Mouse (Mus musculus) megakaryocyte, embryonic 14.5 days (primary cell): ENCODE results near the gene Sat1. TPM values are rescaled to one million over a fixed set of nuclear protein-coding genes. Genes with fewer than 3 reads are reported as not detected.

Experiments used
- H3K27me3 ChIP-seq: replicated peaks from 2 replicates; pipeline ENCODE3; 2012; ENCODE audit warnings: inconsistent platforms
- H3K36me3 ChIP-seq: replicated peaks from 2 replicates; pipeline ENCODE3; 2012; ENCODE audit warnings: low read length, inconsistent platforms, mixed read lengths
- H3K4me1 ChIP-seq: 2 replicates; pipeline ENCODE4 v1.6.1; 2012; ENCODE audit warnings: inconsistent platforms
- H3K4me3 ChIP-seq: replicated peaks from 2 replicates; pipeline ENCODE3; 2012; ENCODE audit warnings: moderate library complexity, mild to moderate bottlenecking, inconsistent platforms
- H3K9me3 ChIP-seq: 2 replicates; pipeline ENCODE4 v1.6.1; 2012; ENCODE audit warnings: inconsistent platforms
- FLI1 ChIP-seq: IDR thresholded peaks from 2 replicates; pipeline ENCODE4 v1.6.1; 2012; ENCODE audit warnings: low read length, inconsistent platforms, mixed read lengths
- GATA1 ChIP-seq: IDR thresholded peaks from 3 replicates; pipeline ENCODE4 v1.6.1; 2012; ENCODE audit warnings: mixed read lengths, low read length, inconsistent platforms, borderline replicate concordance
- polyA plus RNA-seq: library from polyadenylated mRNA; stranded (reverse); fragments of >175 nt; gene quantifications from 2 replicates; pipeline ENCODE4 v1.2.3, GENCODE M21; 2012; ENCODE audit warnings: low replicate concordance; ENCODE audit not compliant: insufficient read depth

The Sat1 gene
- polyA plus RNA-seq, 1 experiment: 49.7 TPM

GRCm38 (mm10) chrX:155202406-155203305, 13.6 kb downstream of the Sat1 start:
- no peaks in the 10 kb centered on the region for H3K27me3 ChIP-seq
- H3K4me3 ChIP-seq: no peak overlapping the region
- no peaks in the 10 kb centered on the region for H3K36me3 ChIP-seq
- TF ChIP-seq GATA1 (no peak), FLI1 (no peak)
- H3K4me1 ChIP-seq: no peaks in the 10 kb centered on the region
- no peaks in the 10 kb centered on the region for H3K9me3 ChIP-seq

GRCm38 (mm10) chrX:155201799-155202198, 14.4 kb downstream of the Sat1 start:
- Histone ChIP-seq H3K4me1 (no peaks in the 10 kb centered on the region), H3K9me3 (no peaks in the 10 kb centered on the region), H3K36me3 (no peaks in the 10 kb centered on the region), H3K27me3 (no peaks in the 10 kb centered on the region), H3K4me3 (no peak overlapping the region)
- no peak for TF ChIP-seq FLI1
- no peak for TF ChIP-seq GATA1

- Histone ChIP-seq H3K4me1 (no peaks in the 10 kb centered on the region), H3K36me3 (no peaks in the 10 kb centered on the region), H3K27me3 (no peaks in the 10 kb centered on the region), H3K9me3 (no peaks in the 10 kb centered on the region), H3K4me3 (no peak overlapping the region)
- TF ChIP-seq FLI1 (no peak), GATA1 (no peak)
Observed at GRCm38 (mm10) chrX:155194979-155195378, 21.3 kb downstream of the Sat1 start.

- no peaks in the 10 kb centered on the region for H3K4me1 ChIP-seq
- H3K4me3 ChIP-seq: no peak overlapping the region
- TF ChIP-seq GATA1 (no peak), FLI1 (no peak)
- no peaks in the 10 kb centered on the region for H3K36me3 ChIP-seq
- H3K27me3 ChIP-seq: no peaks in the 10 kb centered on the region
- H3K9me3 ChIP-seq: no peaks in the 10 kb centered on the region
Observed at GRCm38 (mm10) chrX:155193732-155194443, 22.4 kb downstream of the Sat1 start.

GRCm38 (mm10) chrX:155191941-155192340, 24.3 kb downstream of the Sat1 start:
- H3K27me3 ChIP-seq: no peaks in the 10 kb centered on the region
- no peaks in the 10 kb centered on the region for H3K4me1 ChIP-seq
- TF ChIP-seq FLI1 (no peak), GATA1 (no peak)
- H3K4me3 ChIP-seq: no peak overlapping the region
- no peaks in the 10 kb centered on the region for H3K9me3 ChIP-seq
- no peaks in the 10 kb centered on the region for H3K36me3 ChIP-seq

GRCm38 (mm10) chrX:155177640-155178039, 38.6 kb downstream of the Sat1 start:
- Histone ChIP-seq H3K27me3 (no peaks in the 10 kb centered on the region), H3K9me3 (peaks cover 6% of the 10 kb centered on the region), H3K4me1 (no peaks in the 10 kb centered on the region), H3K36me3 (no peaks in the 10 kb centered on the region), H3K4me3 (no peak overlapping the region)
- no peak for TF ChIP-seq FLI1
- no peak for TF ChIP-seq GATA1

GRCm38 (mm10) chrX:155177230-155177629, 39.0 kb downstream of the Sat1 start:
- Histone ChIP-seq H3K4me3 (no peak overlapping the region), H3K9me3 (peaks cover 6% of the 10 kb centered on the region), H3K27me3 (no peaks in the 10 kb centered on the region), H3K36me3 (no peaks in the 10 kb centered on the region), H3K4me1 (no peaks in the 10 kb centered on the region)
- TF ChIP-seq GATA1 (no peak), FLI1 (no peak)

- H3K27me3 ChIP-seq: no peaks in the 10 kb centered on the region
- no peak overlapping the region for H3K4me3 ChIP-seq
- H3K9me3 ChIP-seq: peaks cover 6% of the 10 kb centered on the region
- no peaks in the 10 kb centered on the region for H3K4me1 ChIP-seq
- TF ChIP-seq GATA1 (no peak), FLI1 (no peak)
- no peaks in the 10 kb centered on the region for H3K36me3 ChIP-seq
Observed at GRCm38 (mm10) chrX:155175568-155175967, 40.7 kb downstream of the Sat1 start.

- H3K4me3 ChIP-seq: no peak overlapping the region
- no peaks in the 10 kb centered on the region for H3K36me3 ChIP-seq
- TF ChIP-seq FLI1 (no peak), GATA1 (no peak)
- no peaks in the 10 kb centered on the region for H3K27me3 ChIP-seq
- no peaks in the 10 kb centered on the region for H3K4me1 ChIP-seq
- peaks cover 6% of the 10 kb centered on the region for H3K9me3 ChIP-seq
Observed at GRCm38 (mm10) chrX:155172310-155172709, 43.9 kb downstream of the Sat1 start.

GRCm38 (mm10) chrX:155171754-155172153, 44.5 kb downstream of the Sat1 start:
- Histone ChIP-seq H3K36me3 (no peaks in the 10 kb centered on the region), H3K27me3 (no peaks in the 10 kb centered on the region), H3K4me3 (no peak overlapping the region), H3K9me3 (peaks cover 6% of the 10 kb centered on the region), H3K4me1 (no peaks in the 10 kb centered on the region)
- no peak for TF ChIP-seq FLI1
- TF ChIP-seq GATA1: no peak
